Mouse (Mus musculus): ENCODE results near the gene Camk2n2.

DNA sequence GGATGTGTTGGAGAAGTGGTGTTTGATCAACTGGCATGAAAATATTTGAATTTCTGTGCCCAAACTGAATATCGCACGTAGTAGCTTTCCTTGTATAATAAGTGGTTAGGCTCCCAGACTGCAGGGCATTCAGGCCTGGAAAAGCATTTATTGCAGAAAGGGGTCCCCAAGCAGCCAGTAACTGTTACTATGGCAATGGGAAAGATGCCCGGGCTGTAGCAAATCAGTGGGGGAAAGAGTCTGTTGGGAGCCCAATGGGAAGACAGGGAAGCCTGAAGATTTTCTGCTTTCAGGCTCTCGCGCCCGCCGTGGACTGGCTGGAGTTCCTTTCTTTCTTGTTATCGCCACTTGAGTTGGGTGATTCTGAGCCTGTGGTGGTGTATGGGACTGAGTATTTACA, 17.3 kb upstream of the Camk2n2 start:
- TF ChIP-seq POLR2A (IDR thresholded peaks at IDR 0.05; ENCODE audit: low read depth, low read length) (no peak), CTCF (IDR thresholded peaks at IDR 0.05; ENCODE audit: extremely low read depth, insufficient read depth, insufficient read length, insufficient replicate concordance) (no peak)
